Mouse (Mus musculus) midbrain, embryonic 11.5 days (tissue): ENCODE data around the gene Pgls. TPM values are rescaled to one million over a fixed set of nuclear protein-coding genes. Genes with fewer than 3 reads are reported as not detected.

Source experiments
- ATAC-seq: fragments of 200-750 bp; cut with Nextera tagmentation; 2 replicates; pipeline ENCODE4 v1.8.0; 2017; ENCODE audit warnings: moderate TSS enrichment, moderate library complexity; ENCODE audit not compliant: low FRiP score
- DNase-seq: peaks from one replicate; pipeline ENCODE4 v3.0.0; 2015; ENCODE audit warnings: low spot score; ENCODE audit errors: missing footprints
- H3K27ac ChIP-seq: fragments of 300-500 bp; sonication (generic); 2 replicates; pipeline ENCODE4 v1.5.1; 2014; ENCODE audit warnings: low read depth, low read length
- H3K27me3 ChIP-seq: fragments of 300-500 bp; sonication (generic); 2 replicates; pipeline ENCODE4 v1.6.1; 2014; ENCODE audit warnings: mild to moderate bottlenecking, low read length, moderate library complexity, mixed read lengths; ENCODE audit not compliant: control insufficient read depth, insufficient read depth
- H3K36me3 ChIP-seq: fragments of 300-500 bp; sonication (generic); 2 replicates; pipeline ENCODE4 v1.6.1; 2014; ENCODE audit warnings: mild to moderate bottlenecking, low read length, moderate library complexity, mixed read lengths; ENCODE audit not compliant: control insufficient read depth, insufficient read depth
- H3K4me1 ChIP-seq: fragments of 300-500 bp; sonication (generic); 2 replicates; pipeline ENCODE4 v1.6.1; 2014; ENCODE audit warnings: low read length; ENCODE audit not compliant: control insufficient read depth, insufficient read depth
- H3K4me2 ChIP-seq: fragments of 300-500 bp; sonication (generic); 2 replicates; pipeline ENCODE4 v1.6.1; 2014; ENCODE audit warnings: mild to moderate bottlenecking, moderate library complexity
- H3K4me3 ChIP-seq: fragments of 300-500 bp; sonication (generic); 2 replicates; pipeline ENCODE4 v1.5.1; 2014; ENCODE audit warnings: low read depth, low read length
- H3K9ac ChIP-seq: fragments of 300-500 bp; sonication (generic); 2 replicates; pipeline ENCODE4 v1.6.1; 2014; ENCODE audit warnings: low read length
- H3K9me3 ChIP-seq: fragments of 300-500 bp; sonication (generic); 2 replicates; pipeline ENCODE4 v1.6.1; 2016; ENCODE audit warnings: low read length; ENCODE audit not compliant: control insufficient read depth
- WGBS: fragments of 180-500 bp; shearing (Covaris S2); extraction: QIAGEN DNeasy Blood & Tissue Kit; methylation state at CpG from one replicate; pipeline ENCODE4 v1.1.7; 2014; 5-methylcytosine and 5-hydroxymethylcytosine counted together
- polyA plus RNA-seq: library from polyadenylated mRNA; unstranded; fragments of >200 nt; fragmentation: Nextera tagmentation; extraction: Ambion mirVana; gene quantifications from 2 replicates; pipeline ENCODE4 v1.2.1, GENCODE M21; 2014

Gene Pgls
- polyA plus RNA-seq, 1 experiment from 2014 or later = 234 TPM

GRCm38 (mm10) chr8:71627265-71628099, 35.5 kb downstream of the Pgls start:
- ATAC-seq = no peak
- no peak overlapping the region for H3K27ac ChIP-seq
- WGBS = 60% methylated on average over 9 of the region's 9 CpGs

GRCm38 (mm10) chr8:71628396-71629095, 36.6 kb downstream of the Pgls start:
- ATAC-seq = no peak
- 8% methylated on average over 16 of the region's 16 CpGs for WGBS
- Histone ChIP-seq H3K4me1 (peaks cover 11% of the 10 kb centered on the region), H3K4me3 (peak overlapping the region; percentile 43), H3K4me2 (peak overlapping the region; percentile 91), H3K9ac (peak overlapping the region; percentile 74), H3K27ac (no peak overlapping the region), H3K9me3 (peaks cover 6% of the 10 kb centered on the region; the same call in 1 of the 2 replicates), H3K27me3 (peaks cover 25% of the 10 kb centered on the region), H3K36me3 (peaks cover 9% of the 10 kb centered on the region)
- DNase-seq = peak; percentile 84

More at GRCm38 (mm10) chr8:71627265-71628099, 35.5 kb downstream of the Pgls start:
- Histone ChIP-seq H3K4me3 (no peak overlapping the region), H3K4me1 (peaks cover 11% of the 10 kb centered on the region), H3K27me3 (peaks cover 19% of the 10 kb centered on the region), H3K4me2 (no peak overlapping the region), H3K36me3 (peaks cover 19% of the 10 kb centered on the region), H3K9ac (no peak overlapping the region), H3K9me3 (peaks cover 8% of the 10 kb centered on the region)
- DNase-seq = no peak

- Histone ChIP-seq H3K4me3 (peak overlapping the region; percentile 43), H3K9me3 (peaks cover 6% of the 10 kb centered on the region; the same call in 1 of the 2 replicates), H3K9ac (peak overlapping the region; percentile 74), H3K36me3 (peaks cover 4% of the 10 kb centered on the region), H3K4me1 (peaks cover 11% of the 10 kb centered on the region), H3K27ac (no peak overlapping the region), H3K27me3 (peaks cover 31% of the 10 kb centered on the region), H3K4me2 (peak overlapping the region; percentile 91)
- under 1% methylated on average over 55 of the region's 55 CpGs for WGBS
- ATAC-seq (peak; percentile 91), DNase-seq (peak; percentile 99)
Observed at GRCm38 (mm10) chr8:71629096-71629697, 37.2 kb downstream of the Pgls start.

- Histone ChIP-seq H3K27me3 (peaks cover 32% of the 10 kb centered on the region), H3K4me1 (peaks cover 11% of the 10 kb centered on the region), H3K27ac (no peak overlapping the region), H3K9ac (peak overlapping the region; percentile 47), H3K4me2 (peak overlapping the region; percentile 91), H3K4me3 (peak overlapping the region; percentile 43), H3K36me3 (no peaks in the 10 kb centered on the region; the same call in 1 of the 2 replicates), H3K9me3 (peaks cover 6% of the 10 kb centered on the region; the same call in 1 of the 2 replicates)
- 4% methylated on average over 25 of the region's 25 CpGs for WGBS
- peak; percentile 45 for ATAC-seq
- no peak for DNase-seq
Observed at GRCm38 (mm10) chr8:71629781-71630212, 37.8 kb downstream of the Pgls start.

GRCm38 (mm10) chr8:71630761-71631160, 38.8 kb downstream of the Pgls start:
- H3K4me2 ChIP-seq = no peak overlapping the region
- H3K4me3 ChIP-seq = no peak overlapping the region
- H3K27me3 ChIP-seq = peaks cover 36% of the 10 kb centered on the region
- ATAC-seq (no peak), DNase-seq (no peak)
- H3K27ac ChIP-seq = no peak overlapping the region
- no peaks in the 10 kb centered on the region for H3K36me3 ChIP-seq
- H3K9ac ChIP-seq = no peak overlapping the region
- peaks cover 6% of the 10 kb centered on the region; the same call in 1 of the 2 replicates for H3K9me3 ChIP-seq
- WGBS = 92% methylated on average over 6 of the region's 6 CpGs
- peaks cover 11% of the 10 kb centered on the region for H3K4me1 ChIP-seq

- no peak for ATAC-seq
- H3K4me2 ChIP-seq = no peak overlapping the region
- H3K4me1 ChIP-seq = peaks cover 11% of the 10 kb centered on the region
- no peak overlapping the region for H3K4me3 ChIP-seq
- no peak for DNase-seq
- 63% methylated on average over 2 of the region's 2 CpGs for WGBS
- no peak overlapping the region for H3K9ac ChIP-seq
- H3K27me3 ChIP-seq = peaks cover 36% of the 10 kb centered on the region
- H3K9me3 ChIP-seq = peaks cover 6% of the 10 kb centered on the region; the same call in 1 of the 2 replicates
- H3K36me3 ChIP-seq = no peaks in the 10 kb centered on the region
- no peak overlapping the region for H3K27ac ChIP-seq
Observed at GRCm38 (mm10) chr8:71631897-71632296, 39.9 kb downstream of the Pgls start.

GRCm38 (mm10) chr8:71633164-71633563, 41.2 kb downstream of the Pgls start:
- DNase-seq (peak; percentile 88), ATAC-seq (no peak)
- Histone ChIP-seq H3K4me3 (no peak overlapping the region), H3K36me3 (no peaks in the 10 kb centered on the region), H3K9ac (no peak overlapping the region), H3K4me2 (no peak overlapping the region), H3K4me1 (peaks cover 11% of the 10 kb centered on the region), H3K27me3 (peaks cover 36% of the 10 kb centered on the region), H3K9me3 (peaks cover 6% of the 10 kb centered on the region; the same call in 1 of the 2 replicates), H3K27ac (no peak overlapping the region)
- 7% methylated on average over 18 of the region's 22 CpGs for WGBS

- Histone ChIP-seq H3K27ac (no peak overlapping the region; the same call in 1 of the 2 replicates), H3K4me1 (peaks cover 7% of the 10 kb centered on the region), H3K27me3 (peaks cover 36% of the 10 kb centered on the region), H3K36me3 (no peaks in the 10 kb centered on the region), H3K4me3 (no peak overlapping the region), H3K9ac (peak overlapping the region; percentile 33; the same call in 1 of the 2 replicates), H3K9me3 (peaks cover 6% of the 10 kb centered on the region; the same call in 1 of the 2 replicates), H3K4me2 (peak overlapping the region; percentile 34)
- peak; percentile 57 for ATAC-seq
- DNase-seq = peak; percentile 93
- WGBS = 3% methylated on average over 26 of the region's 26 CpGs
Observed at GRCm38 (mm10) chr8:71633981-71634667, 42.1 kb downstream of the Pgls start.
